Mouse (Mus musculus) kidney, postnatal 0 days (tissue): ENCODE data around the gene Ncapd2. TPM values are rescaled to one million over a fixed set of nuclear protein-coding genes. Genes with fewer than 3 reads are reported as not detected.
A peak's percentile ranks its signal among the peaks of the same experiment; 100 is the strongest.

ENCODE experiments used
- ATAC-seq: fragments of 200-750 bp; cut with Nextera tagmentation; replicated peaks from 2 replicates; pipeline ENCODE4 v1.8.0; 2017; ENCODE audit warnings: low read depth, moderate number of reproducible peaks, moderate TSS enrichment, moderate library complexity; ENCODE audit not compliant: low FRiP score
- DNase-seq: peaks from one replicate; pipeline ENCODE4 v3.0.0-alpha.2; 2016; ENCODE audit warnings: low spot score
- H3K27ac ChIP-seq: fragments of 300-500 bp; sonication (generic); 2 replicates; pipeline ENCODE4 v1.5.1; 2014; ENCODE audit warnings: mild to moderate bottlenecking
- H3K27me3 ChIP-seq: fragments of 300-500 bp; sonication (generic); 2 replicates; pipeline ENCODE4 v1.6.1; 2014; ENCODE audit warnings: low read length, mixed read lengths; ENCODE audit not compliant: insufficient read depth
- H3K36me3 ChIP-seq: fragments of 300-500 bp; sonication (generic); 2 replicates; pipeline ENCODE4 v1.6.1; 2014; ENCODE audit warnings: low read length, mixed read lengths; ENCODE audit not compliant: insufficient read depth
- H3K4me1 ChIP-seq: fragments of 300-500 bp; sonication (generic); replicated peaks from 2 replicates; pipeline ENCODE4 v1.6.1; 2014; ENCODE audit warnings: antibody characterized with exemption, low read length, mixed read lengths; ENCODE audit not compliant: insufficient read depth
- H3K4me2 ChIP-seq: fragments of 300-500 bp; sonication (generic); 2 replicates; pipeline ENCODE4 v1.6.1; 2014; ENCODE audit warnings: mild to moderate bottlenecking, low read length, moderate library complexity, mixed read lengths
- H3K4me3 ChIP-seq: fragments of 300-500 bp; sonication (generic); replicated peaks from 2 replicates; pipeline ENCODE4 v1.5.1; 2014; ENCODE audit warnings: low read depth, low read length
- H3K9ac ChIP-seq: fragments of 300-500 bp; sonication (generic); 2 replicates; pipeline ENCODE4 v1.6.1; 2014; ENCODE audit warnings: low read depth, low read length
- H3K9me3 ChIP-seq: fragments of 300-500 bp; sonication (generic); replicated peaks from 2 replicates; pipeline ENCODE4 v1.6.1; 2016; ENCODE audit warnings: low read length, inconsistent platforms, mixed read lengths
- CTCF ChIP-seq: IDR thresholded peaks from 2 replicates; pipeline ENCODE4 v1.5.1; 2016; ENCODE audit warnings: antibody characterized with exemption, low read depth, mild to moderate bottlenecking, moderate library complexity
- WGBS: fragments of 180-500 bp; shearing (Covaris S2); extraction: QIAGEN DNeasy Blood & Tissue Kit; methylation state at CpG from one replicate; pipeline ENCODE4 v1.1.7; 2014; 5-methylcytosine and 5-hydroxymethylcytosine counted together
- polyA plus RNA-seq: library from polyadenylated mRNA; unstranded; fragments of >200 nt; fragmentation: Nextera tagmentation; extraction: Ambion mirVana; gene quantifications from 2 replicates; pipeline ENCODE4 v1.2.1, GENCODE M21; 2015

Gene Ncapd2
- polyA plus RNA-seq, result 43.8 and 48.0 TPM in 2 replicates

- under 1% methylated on average over 54 of the region's 54 CpGs for WGBS
- Histone ChIP-seq H3K27me3 (no peaks in the 10 kb centered on the region), H3K4me3 (peak within 1 kb of the TSS; percentile 63), H3K9ac (peak within 1 kb of the TSS; percentile 70), H3K4me1 (0 out of 2 replicates have a peak, but pooled peaks cover 6% of the 10 kb centered on the region), H3K4me2 (peak within 1 kb of the TSS; percentile 90), H3K27ac (peak within 1 kb of the TSS; percentile 98), H3K36me3 (peaks cover 25% of the 10 kb centered on the region), H3K9me3 (no peaks in the 10 kb centered on the region)
- ATAC-seq (peak; percentile 98), DNase-seq (peak; percentile 98)
- TF ChIP-seq CTCF, result peak; percentile 46
Measured at GRCm38 (mm10) chr6:125191332-125192015, at the start of gene Ncapd2, which contains the start of gene Mrpl51. Gene Ncapd2, minus strand, starts transcription at chr6:125191701. Gene Mrpl51, plus strand, starts transcription at chr6:125191801.

GRCm38 (mm10) chr6:125240617-125241016, 49.1 kb upstream of the Ncapd2 start:
- 83% methylated on average over 5 of the region's 5 CpGs for WGBS
- Histone ChIP-seq H3K9ac (no peak overlapping the region), H3K27me3 (no peaks in the 10 kb centered on the region), H3K4me3 (no peak overlapping the region), H3K36me3 (no peaks in the 10 kb centered on the region), H3K9me3 (no peaks in the 10 kb centered on the region), H3K27ac (no peak overlapping the region), H3K4me1 (no peaks in the 10 kb centered on the region), H3K4me2 (no peak overlapping the region)
- no peak for DNase-seq
- no peak for TF ChIP-seq CTCF
- no peak for ATAC-seq

- H3K4me3 ChIP-seq, result no peak overlapping the region
- no peak for TF ChIP-seq CTCF
- H3K27ac ChIP-seq, result no peak overlapping the region
- no peak overlapping the region for H3K9ac ChIP-seq
- ATAC-seq (no peak), DNase-seq (no peak)
- H3K4me1 ChIP-seq, result no peaks in the 10 kb centered on the region
- WGBS, result 94% methylated on average over 5 of the region's 5 CpGs
- H3K4me2 ChIP-seq, result no peak overlapping the region
- H3K27me3 ChIP-seq, result no peaks in the 10 kb centered on the region
- H3K36me3 ChIP-seq, result no peaks in the 10 kb centered on the region
- no peaks in the 10 kb centered on the region for H3K9me3 ChIP-seq
Measured at GRCm38 (mm10) chr6:125239547-125239946, 48.0 kb upstream of the Ncapd2 start.

- ATAC-seq (no peak), DNase-seq (no peak)
- Histone ChIP-seq H3K27ac (no peak overlapping the region), H3K4me2 (no peak overlapping the region), H3K4me3 (no peak overlapping the region), H3K27me3 (no peaks in the 10 kb centered on the region), H3K9ac (no peak overlapping the region), H3K9me3 (no peaks in the 10 kb centered on the region), H3K36me3 (no peaks in the 10 kb centered on the region), H3K4me1 (no peaks in the 10 kb centered on the region)
- peak; percentile 9; the same call in 1 of the 2 replicates for TF ChIP-seq CTCF
- 42% methylated on average over 6 of the region's 6 CpGs for WGBS
Measured at GRCm38 (mm10) chr6:125238396-125238795, 46.9 kb upstream of the Ncapd2 start.

GRCm38 (mm10) chr6:125237421-125237820, 45.9 kb upstream of the Ncapd2 start:
- no peaks in the 10 kb centered on the region for H3K9me3 ChIP-seq
- DNase-seq (no peak), ATAC-seq (no peak)
- H3K4me2 ChIP-seq, result no peak overlapping the region
- WGBS, result 86% methylated on average over 4 of the region's 4 CpGs
- H3K4me3 ChIP-seq, result no peak overlapping the region
- no peaks in the 10 kb centered on the region for H3K36me3 ChIP-seq
- no peak for TF ChIP-seq CTCF
- H3K27me3 ChIP-seq, result no peaks in the 10 kb centered on the region
- H3K9ac ChIP-seq, result no peak overlapping the region
- no peak overlapping the region for H3K27ac ChIP-seq
- no peaks in the 10 kb centered on the region for H3K4me1 ChIP-seq

GRCm38 (mm10) chr6:125236782-125237181, 45.3 kb upstream of the Ncapd2 start, which contains the start of gene Cd27:
Gene Cd27, minus strand, starts transcription at chr6:125237010.
- no peaks in the 10 kb centered on the region for H3K36me3 ChIP-seq
- H3K27ac ChIP-seq, result no peak within 1 kb of the TSS
- no peak within 1 kb of the TSS for H3K9ac ChIP-seq
- no peaks in the 10 kb centered on the region for H3K4me1 ChIP-seq
- no peak within 1 kb of the TSS for H3K4me2 ChIP-seq
- no peak for TF ChIP-seq CTCF
- ATAC-seq, result no peak
- H3K9me3 ChIP-seq, result no peaks in the 10 kb centered on the region
- 41% methylated on average over 6 of the region's 6 CpGs for WGBS
- DNase-seq, result no peak
- H3K4me3 ChIP-seq, result no peak within 1 kb of the TSS
- no peaks in the 10 kb centered on the region for H3K27me3 ChIP-seq
